Mouse (Mus musculus): ENCODE measurements around the gene Atp8b2. TPM values are rescaled to one million over a fixed set of nuclear protein-coding genes. Genes with fewer than 3 reads are reported as not detected.

Gene Atp8b2
- polyA plus RNA-seq, 1 experiment, result 21.9 TPM

GRCm38 (mm10) chr3:89966946-89967345 is 3.6 kb upstream of the Atp8b2 start:
- Histone ChIP-seq H3K4me3 (ENCODE audit: insufficient read depth, low read depth, low read length) (no peak overlapping the region), H3K27ac (ENCODE audit: insufficient read depth, low read depth, low read length) (no peak overlapping the region), H3K27me3 (replicated peaks; ENCODE audit: control insufficient read depth, insufficient read depth, low read length) (no peaks in the 10 kb centered on the region), H3K4me1 (ENCODE audit: control insufficient read depth, insufficient read depth, low read length) (no peaks in the 10 kb centered on the region; the same call in 1 of the 2 replicates), H3K36me3 (ENCODE audit: control insufficient read depth, insufficient read depth, low read length) (no peaks in the 10 kb centered on the region)
- 74% methylated on average over 4 of the region's 4 CpGs for WGBS
- no peak for TF ChIP-seq POLR2A (IDR thresholded peaks at IDR 0.05; ENCODE audit: low read depth, low read length)
- peak; percentile 33 for TF ChIP-seq CTCF (conservative IDR thresholded peaks at IDR 0.05; ENCODE audit: insufficient read depth, insufficient read length, low read depth, low read length)
- DNase-seq, result peak; percentile 14

- DNase-seq, result no peak
- Histone ChIP-seq H3K4me3 (ENCODE audit: insufficient read depth, low read depth, low read length) (no peak overlapping the region), H3K27me3 (replicated peaks; ENCODE audit: control insufficient read depth, insufficient read depth, low read length) (no peaks in the 10 kb centered on the region), H3K27ac (ENCODE audit: insufficient read depth, low read depth, low read length) (no peak overlapping the region), H3K4me1 (ENCODE audit: control insufficient read depth, insufficient read depth, low read length) (no peaks in the 10 kb centered on the region; the same call in 1 of the 2 replicates), H3K36me3 (ENCODE audit: control insufficient read depth, insufficient read depth, low read length) (no peaks in the 10 kb centered on the region)
- 89% methylated on average over 5 of the region's 5 CpGs for WGBS
- TF ChIP-seq POLR2A (IDR thresholded peaks at IDR 0.05; ENCODE audit: low read depth, low read length) (no peak), CTCF (conservative IDR thresholded peaks at IDR 0.05; ENCODE audit: insufficient read depth, insufficient read length, low read depth, low read length) (no peak)
Measured at GRCm38 (mm10) chr3:89965972-89966371, 2.7 kb upstream of the Atp8b2 start.

- no peaks in the 10 kb centered on the region for H3K27me3 ChIP-seq (replicated peaks; ENCODE audit: control insufficient read depth, insufficient read depth, low read length)
- no peak for TF ChIP-seq CTCF (conservative IDR thresholded peaks at IDR 0.05; ENCODE audit: insufficient read depth, insufficient read length, low read depth, low read length)
- no peaks in the 10 kb centered on the region for H3K36me3 ChIP-seq (ENCODE audit: control insufficient read depth, insufficient read depth, low read length)
- H3K4me1 ChIP-seq (ENCODE audit: control insufficient read depth, insufficient read depth, low read length), result no peaks in the 10 kb centered on the region; the same call in 1 of the 2 replicates
- no peak for DNase-seq
- no peak overlapping the region for H3K27ac ChIP-seq (ENCODE audit: insufficient read depth, low read depth, low read length)
- H3K4me3 ChIP-seq (ENCODE audit: insufficient read depth, low read depth, low read length), result no peak overlapping the region
- WGBS, result 94% methylated on average over 8 of the region's 8 CpGs
Measured at GRCm38 (mm10) chr3:89965557-89965956, 2.2 kb upstream of the Atp8b2 start.

GRCm38 (mm10) chr3:89963926-89964739 is 825 bp upstream of the Atp8b2 start:
- no peaks in the 10 kb centered on the region for H3K36me3 ChIP-seq (ENCODE audit: control insufficient read depth, insufficient read depth, low read length)
- WGBS, result 20% methylated on average over 22 of the region's 22 CpGs
- DNase-seq, result peak; percentile 65
- TF ChIP-seq POLR2A (IDR thresholded peaks at IDR 0.05; ENCODE audit: low read depth, low read length), result no peak
- peak; percentile 66 for TF ChIP-seq CTCF (conservative IDR thresholded peaks at IDR 0.05; ENCODE audit: insufficient read depth, insufficient read length, low read depth, low read length)
- peak overlapping the region; percentile 61 for H3K4me3 ChIP-seq (ENCODE audit: insufficient read depth, low read depth, low read length)
- peak overlapping the region; percentile 36 for H3K27ac ChIP-seq (ENCODE audit: insufficient read depth, low read depth, low read length)
- no peaks in the 10 kb centered on the region for H3K27me3 ChIP-seq (replicated peaks; ENCODE audit: control insufficient read depth, insufficient read depth, low read length)
- no peaks in the 10 kb centered on the region; the same call in 1 of the 2 replicates for H3K4me1 ChIP-seq (ENCODE audit: control insufficient read depth, insufficient read depth, low read length)

GRCm38 (mm10) chr3:89962751-89963220 is 522 bp downstream of the Atp8b2 start:
- Histone ChIP-seq H3K27ac (ENCODE audit: insufficient read depth, low read depth, low read length) (peak overlapping the region; percentile 72), H3K36me3 (ENCODE audit: control insufficient read depth, insufficient read depth, low read length) (no peaks in the 10 kb centered on the region), H3K4me1 (ENCODE audit: control insufficient read depth, insufficient read depth, low read length) (no peaks in the 10 kb centered on the region; the same call in 1 of the 2 replicates), H3K4me3 (ENCODE audit: insufficient read depth, low read depth, low read length) (peak overlapping the region; percentile 61), H3K27me3 (replicated peaks; ENCODE audit: control insufficient read depth, insufficient read depth, low read length) (no peaks in the 10 kb centered on the region)
- under 1% methylated on average over 30 of the region's 30 CpGs for WGBS
- TF ChIP-seq POLR2A (IDR thresholded peaks at IDR 0.05; ENCODE audit: low read depth, low read length) (no peak), CTCF (conservative IDR thresholded peaks at IDR 0.05; ENCODE audit: insufficient read depth, insufficient read length, low read depth, low read length) (no peak)
- DNase-seq, result peak; percentile 10

- H3K4me1 ChIP-seq (ENCODE audit: control insufficient read depth, insufficient read depth, low read length), result no peaks in the 10 kb centered on the region; the same call in 1 of the 2 replicates
- H3K4me3 ChIP-seq (ENCODE audit: insufficient read depth, low read depth, low read length), result peak overlapping the region; percentile 61
- WGBS, result 15% methylated on average over 14 of the region's 14 CpGs
- TF ChIP-seq POLR2A (IDR thresholded peaks at IDR 0.05; ENCODE audit: low read depth, low read length), result no peak
- no peak for TF ChIP-seq CTCF (conservative IDR thresholded peaks at IDR 0.05; ENCODE audit: insufficient read depth, insufficient read length, low read depth, low read length)
- DNase-seq, result no peak
- no peaks in the 10 kb centered on the region for H3K36me3 ChIP-seq (ENCODE audit: control insufficient read depth, insufficient read depth, low read length)
- H3K27me3 ChIP-seq (replicated peaks; ENCODE audit: control insufficient read depth, insufficient read depth, low read length), result no peaks in the 10 kb centered on the region
- H3K27ac ChIP-seq (ENCODE audit: insufficient read depth, low read depth, low read length), result peak overlapping the region; percentile 72
Measured at GRCm38 (mm10) chr3:89962059-89962750, 1.1 kb downstream of the Atp8b2 start.

- Histone ChIP-seq H3K27me3 (replicated peaks; ENCODE audit: control insufficient read depth, insufficient read depth, low read length) (no peaks in the 10 kb centered on the region), H3K4me3 (ENCODE audit: insufficient read depth, low read depth, low read length) (no peak overlapping the region)
- WGBS, result 38% methylated on average over 4 of the region's 4 CpGs
Measured at GRCm38 (mm10) chr3:89961436-89961835, 1.9 kb downstream of the Atp8b2 start.

More at GRCm38 (mm10) chr3:89961436-89961835, 1.9 kb downstream of the Atp8b2 start:
- H3K36me3 ChIP-seq (ENCODE audit: control insufficient read depth, insufficient read depth, low read length), result no peaks in the 10 kb centered on the region
- peak; percentile 9 for DNase-seq
- no peak overlapping the region for H3K27ac ChIP-seq (ENCODE audit: insufficient read depth, low read depth, low read length)
- TF ChIP-seq POLR2A (IDR thresholded peaks at IDR 0.05; ENCODE audit: low read depth, low read length), result no peak
- TF ChIP-seq CTCF (conservative IDR thresholded peaks at IDR 0.05; ENCODE audit: insufficient read depth, insufficient read length, low read depth, low read length), result no peak
- no peaks in the 10 kb centered on the region; the same call in 1 of the 2 replicates for H3K4me1 ChIP-seq (ENCODE audit: control insufficient read depth, insufficient read depth, low read length)
